Mouse (Mus musculus): Measurements from ENCODE around the gene Fancc.

GRCm38 (mm10) chr13:63239301-63239804 lies 257.7 kb downstream of the Fancc start:
- no peak for TF ChIP-seq POLR2A (IDR thresholded peaks at IDR 0.05; ENCODE audit: control insufficient read depth, low read depth, low read length)
- no peak for TF ChIP-seq CTCF (IDR thresholded peaks at IDR 0.05; ENCODE audit: control insufficient read depth, insufficient read depth, insufficient replicate concordance, low read depth, low read length)

Measured in testis, adult 2 months (tissue).